Mouse (Mus musculus): ENCODE measurements at regions not wholly inside any gene's neighbourhood (a gene's known extent, or its start where the extent isn't known, plus 50 kb on each side); places are given as distances from the start of the nearest gene placed in this dataset.

DNA sequence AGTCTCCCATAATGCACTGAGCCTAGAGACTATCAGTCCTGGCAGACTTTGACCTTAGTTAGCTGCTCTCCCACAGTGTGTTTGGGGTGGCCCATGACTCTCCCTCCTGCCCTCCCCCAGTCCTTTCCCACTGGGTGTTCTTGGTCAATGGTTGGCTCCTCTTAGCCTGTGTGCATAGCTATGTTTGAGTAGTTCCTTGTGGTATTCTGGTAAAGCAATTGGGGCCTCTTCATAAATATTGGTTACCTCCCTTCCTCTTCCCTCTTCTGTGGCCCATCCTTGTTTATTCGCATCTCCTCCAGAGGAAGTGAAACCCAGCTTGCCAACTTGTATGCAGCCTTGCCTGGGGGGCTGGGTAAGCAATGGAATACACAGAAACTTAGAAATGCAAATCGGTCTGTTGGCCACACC, 74.0 kb downstream of the Zfp706 start:
- peak; percentile 26; the same call in 1 of the 2 replicates for ATAC-seq (ENCODE audit: insufficient read depth)
- no peaks in the 10 kb centered on the region for H3K9me3 ChIP-seq (replicated peaks)
- H3K4me2 ChIP-seq, result no peak overlapping the region
- peaks cover 14% of the 10 kb centered on the region for H3K4me1 ChIP-seq (replicated peaks)
- no peak overlapping the region for H3K4me3 ChIP-seq (replicated peaks)
- H3K9ac ChIP-seq, result no peak overlapping the region
- no peak overlapping the region for H3K27ac ChIP-seq (replicated peaks)
- WGBS (ENCODE audit: insufficient replicate concordance), result 45% methylated on average over 2 of the region's 2 CpGs
- H3K27me3 ChIP-seq, result peaks cover 10% of the 10 kb centered on the region
- H3K36me3 ChIP-seq (replicated peaks), result no peaks in the 10 kb centered on the region

DNA sequence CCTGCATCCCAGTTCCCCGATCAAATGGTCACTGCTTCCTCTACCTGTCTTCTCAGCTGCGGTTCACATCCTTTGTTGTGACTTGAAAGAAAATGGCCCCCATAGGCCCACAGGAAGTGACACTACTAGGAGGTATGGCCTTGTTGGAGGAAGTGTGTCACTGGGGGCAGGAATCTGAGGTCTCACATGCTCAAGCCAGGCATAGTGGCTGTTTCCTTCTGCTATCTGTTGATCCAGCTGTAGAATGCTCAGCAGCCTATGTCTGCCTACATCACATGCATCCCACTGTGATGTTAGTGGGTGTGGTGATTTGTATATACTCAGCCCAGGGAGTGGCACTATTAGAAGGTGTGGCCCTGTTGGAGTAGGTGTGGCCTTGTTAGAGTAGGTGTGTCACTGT, 76.1 kb downstream of the Zfp706 start:
- no peak for ATAC-seq (ENCODE audit: insufficient read depth)
- H3K27ac ChIP-seq (replicated peaks), result no peak overlapping the region
- no peak overlapping the region for H3K4me2 ChIP-seq
- H3K4me1 ChIP-seq (replicated peaks), result 0 out of 2 replicates have a peak, but pooled peaks cover 4% of the 10 kb centered on the region
- no peak overlapping the region for H3K4me3 ChIP-seq (replicated peaks)
- no peaks in the 10 kb centered on the region for H3K9me3 ChIP-seq (replicated peaks)
- no peaks in the 10 kb centered on the region for H3K36me3 ChIP-seq (replicated peaks)
- 62% methylated on average over 2 of the region's 2 CpGs for WGBS (ENCODE audit: insufficient replicate concordance)
- H3K27me3 ChIP-seq, result no peaks in the 10 kb centered on the region
- no peak overlapping the region for H3K9ac ChIP-seq

DNA sequence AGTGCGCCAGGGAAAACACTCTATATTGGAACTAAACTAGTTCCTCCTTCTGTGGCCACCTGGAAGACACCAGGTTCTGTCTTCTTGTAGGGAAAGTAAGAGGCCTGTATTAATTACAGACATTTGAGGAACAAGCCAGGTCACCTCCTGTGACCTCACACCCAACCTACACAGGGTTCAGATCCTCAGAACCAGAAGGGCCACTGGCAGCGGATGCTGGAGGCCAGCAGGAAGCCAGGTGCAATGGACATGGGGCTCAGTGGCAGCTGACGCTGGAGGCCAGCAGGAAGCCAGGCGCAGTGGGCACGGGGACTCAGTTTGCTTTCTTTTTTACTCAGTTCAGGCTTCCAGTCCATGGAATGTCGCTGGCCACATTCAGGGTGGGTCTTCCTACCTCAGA, 77.1 kb downstream of the Zfp706 start:
- no peaks in the 10 kb centered on the region for H3K36me3 ChIP-seq (replicated peaks)
- no peak overlapping the region for H3K9ac ChIP-seq
- 0 out of 2 replicates have a peak, but pooled peaks cover 4% of the 10 kb centered on the region for H3K4me1 ChIP-seq (replicated peaks)
- H3K4me2 ChIP-seq, result no peak overlapping the region
- H3K27ac ChIP-seq (replicated peaks), result no peak overlapping the region
- no peak overlapping the region for H3K4me3 ChIP-seq (replicated peaks)
- no peaks in the 10 kb centered on the region for H3K9me3 ChIP-seq (replicated peaks)
- no peaks in the 10 kb centered on the region for H3K27me3 ChIP-seq
- ATAC-seq (ENCODE audit: insufficient read depth), result no peak
- 64% methylated on average over 6 of the region's 6 CpGs for WGBS (ENCODE audit: insufficient replicate concordance)

GRCm38 (mm10) chr15:36929786-36930185, 77.8 kb downstream of the Zfp706 start:
- ATAC-seq (ENCODE audit: insufficient read depth), result no peak
- WGBS (ENCODE audit: insufficient replicate concordance), result 56% methylated on average over 2 of the region's 2 CpGs
- Histone ChIP-seq H3K4me3 (replicated peaks) (no peak overlapping the region), H3K4me1 (replicated peaks) (0 out of 2 replicates have a peak, but pooled peaks cover 4% of the 10 kb centered on the region), H3K27me3 (no peaks in the 10 kb centered on the region), H3K27ac (replicated peaks) (no peak overlapping the region), H3K4me2 (no peak overlapping the region), H3K9ac (no peak overlapping the region), H3K9me3 (replicated peaks) (no peaks in the 10 kb centered on the region), H3K36me3 (replicated peaks) (no peaks in the 10 kb centered on the region)

DNA sequence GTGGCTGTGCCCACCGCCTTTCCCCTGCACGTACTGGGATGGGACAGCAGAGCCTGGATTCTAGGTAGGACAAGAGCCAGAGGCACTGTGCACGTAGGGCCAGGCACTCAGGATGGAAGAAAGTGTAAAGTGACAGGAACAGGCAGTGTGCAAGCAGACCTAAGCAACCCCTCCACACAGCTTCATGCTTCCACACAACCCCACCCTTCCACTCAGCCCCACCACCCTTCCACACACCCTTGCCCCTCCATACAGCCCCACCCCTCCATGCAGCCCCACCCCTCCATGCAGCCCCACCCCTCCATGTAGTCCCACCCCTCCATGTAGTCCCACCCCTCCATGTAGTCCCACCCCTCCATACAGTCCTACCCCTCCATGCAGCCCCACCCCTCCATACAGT, 78.5 kb downstream of the Zfp706 start:
- ATAC-seq (ENCODE audit: insufficient read depth), result no peak
- H3K9me3 ChIP-seq (replicated peaks), result no peaks in the 10 kb centered on the region
- H3K27me3 ChIP-seq, result no peaks in the 10 kb centered on the region
- WGBS (ENCODE audit: insufficient replicate concordance), result 94% methylated on average over 3 of the region's 3 CpGs
- H3K36me3 ChIP-seq (replicated peaks), result no peaks in the 10 kb centered on the region
- no peak overlapping the region for H3K4me3 ChIP-seq (replicated peaks)
- H3K27ac ChIP-seq (replicated peaks), result no peak overlapping the region
- H3K9ac ChIP-seq, result no peak overlapping the region
- H3K4me2 ChIP-seq, result no peak overlapping the region
- 0 out of 2 replicates have a peak, but pooled peaks cover 4% of the 10 kb centered on the region for H3K4me1 ChIP-seq (replicated peaks)

DNA sequence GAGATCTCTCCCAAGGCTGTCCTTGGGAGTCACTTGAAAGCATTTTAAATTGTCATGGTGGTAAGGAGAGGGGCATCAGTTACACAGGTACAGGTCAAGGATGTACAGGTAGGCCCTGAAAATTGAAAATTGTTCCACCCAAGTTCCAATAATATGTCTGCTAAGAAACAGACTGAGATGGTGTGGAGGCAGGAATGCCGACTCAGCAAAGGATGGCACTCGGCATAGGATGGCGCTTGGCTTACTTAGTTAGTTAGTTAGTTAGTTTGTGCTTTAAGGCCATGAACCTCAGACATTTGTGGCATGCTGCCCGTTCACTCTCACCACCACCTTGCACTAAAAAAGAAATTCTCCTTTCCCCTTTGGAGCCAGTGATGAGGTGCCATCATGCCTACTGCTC, 78.9 kb downstream of the Zfp706 start:
- no peak overlapping the region for H3K9ac ChIP-seq
- no peaks in the 10 kb centered on the region for H3K27me3 ChIP-seq
- no peak overlapping the region for H3K27ac ChIP-seq (replicated peaks)
- no peaks in the 10 kb centered on the region for H3K36me3 ChIP-seq (replicated peaks)
- ATAC-seq (ENCODE audit: insufficient read depth), result no peak
- no peak overlapping the region for H3K4me3 ChIP-seq (replicated peaks)
- H3K4me2 ChIP-seq, result no peak overlapping the region
- 72% methylated on average over 4 of the region's 4 CpGs for WGBS (ENCODE audit: insufficient replicate concordance)
- H3K9me3 ChIP-seq (replicated peaks), result no peaks in the 10 kb centered on the region
- H3K4me1 ChIP-seq (replicated peaks), result 0 out of 2 replicates have a peak, but pooled peaks cover 4% of the 10 kb centered on the region

DNA sequence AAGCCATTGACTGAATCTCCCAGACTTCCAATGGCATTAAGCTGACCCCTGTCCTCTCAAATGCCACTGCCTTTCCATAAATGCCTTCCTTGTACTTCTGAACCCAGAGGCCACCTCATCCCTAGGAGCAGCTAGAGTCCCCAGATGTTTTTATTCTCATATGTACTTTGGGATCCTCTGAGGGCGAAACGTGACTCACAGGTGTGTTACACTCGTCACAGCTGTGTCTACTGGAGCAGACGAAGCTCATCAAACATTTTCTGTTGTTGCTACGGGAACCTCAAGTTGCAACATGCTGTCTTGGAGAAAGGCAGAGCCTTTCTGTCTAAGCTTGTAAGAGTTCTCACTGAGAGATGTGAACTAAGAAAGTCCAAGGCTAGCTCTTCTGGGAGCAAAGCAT, 80.1 kb downstream of the Zfp706 start:
- WGBS (ENCODE audit: insufficient replicate concordance), result 66% methylated on average over 5 of the region's 5 CpGs
- no peak for ATAC-seq (ENCODE audit: insufficient read depth)
- no peaks in the 10 kb centered on the region for H3K9me3 ChIP-seq (replicated peaks)
- H3K9ac ChIP-seq, result no peak overlapping the region
- no peak overlapping the region for H3K4me2 ChIP-seq
- H3K36me3 ChIP-seq (replicated peaks), result no peaks in the 10 kb centered on the region
- no peak overlapping the region for H3K4me3 ChIP-seq (replicated peaks)
- no peak overlapping the region for H3K27ac ChIP-seq (replicated peaks)
- H3K27me3 ChIP-seq, result no peaks in the 10 kb centered on the region
- H3K4me1 ChIP-seq (replicated peaks), result 0 out of 2 replicates have a peak, but pooled peaks cover 4% of the 10 kb centered on the region

- H3K4me3 ChIP-seq (replicated peaks), result no peak overlapping the region
- WGBS (ENCODE audit: insufficient replicate concordance), result 55% methylated on average over 6 of the region's 6 CpGs
- no peak for ATAC-seq (ENCODE audit: insufficient read depth)
- no peak overlapping the region for H3K27ac ChIP-seq (replicated peaks)
- H3K4me2 ChIP-seq, result no peak overlapping the region
- no peaks in the 10 kb centered on the region for H3K4me1 ChIP-seq (replicated peaks)
- H3K9me3 ChIP-seq (replicated peaks), result no peaks in the 10 kb centered on the region
- H3K27me3 ChIP-seq, result no peaks in the 10 kb centered on the region
- no peak overlapping the region for H3K9ac ChIP-seq
- H3K36me3 ChIP-seq (replicated peaks), result no peaks in the 10 kb centered on the region
Observed at GRCm38 (mm10) chr15:36924171-36924570, 83.4 kb downstream of the Zfp706 start.

GRCm38 (mm10) chr15:36921384-36921783, 86.2 kb downstream of the Zfp706 start:
- Histone ChIP-seq H3K9me3 (replicated peaks) (no peaks in the 10 kb centered on the region), H3K36me3 (replicated peaks) (no peaks in the 10 kb centered on the region), H3K27ac (replicated peaks) (no peak overlapping the region), H3K9ac (no peak overlapping the region), H3K27me3 (no peaks in the 10 kb centered on the region), H3K4me3 (replicated peaks) (no peak overlapping the region), H3K4me2 (no peak overlapping the region), H3K4me1 (replicated peaks) (0 out of 2 replicates have a peak, but pooled peaks cover 4% of the 10 kb centered on the region)
- ATAC-seq (ENCODE audit: insufficient read depth), result no peak
- WGBS (ENCODE audit: insufficient replicate concordance), result 21% methylated on average over 3 of the region's 3 CpGs

GRCm38 (mm10) chr15:36920886-36921285, 86.7 kb downstream of the Zfp706 start:
- Histone ChIP-seq H3K4me3 (replicated peaks) (no peak overlapping the region), H3K36me3 (replicated peaks) (no peaks in the 10 kb centered on the region), H3K27ac (replicated peaks) (no peak overlapping the region), H3K27me3 (no peaks in the 10 kb centered on the region), H3K4me2 (no peak overlapping the region), H3K9ac (no peak overlapping the region), H3K4me1 (replicated peaks) (0 out of 2 replicates have a peak, but pooled peaks cover 4% of the 10 kb centered on the region), H3K9me3 (replicated peaks) (no peaks in the 10 kb centered on the region)
- ATAC-seq (ENCODE audit: insufficient read depth), result no peak

GRCm38 (mm10) chr15:36919704-36920103, 87.9 kb downstream of the Zfp706 start:
- WGBS (ENCODE audit: insufficient replicate concordance), result 76% methylated on average over 5 of the region's 5 CpGs
- ATAC-seq (ENCODE audit: insufficient read depth), result no peak

DNA sequence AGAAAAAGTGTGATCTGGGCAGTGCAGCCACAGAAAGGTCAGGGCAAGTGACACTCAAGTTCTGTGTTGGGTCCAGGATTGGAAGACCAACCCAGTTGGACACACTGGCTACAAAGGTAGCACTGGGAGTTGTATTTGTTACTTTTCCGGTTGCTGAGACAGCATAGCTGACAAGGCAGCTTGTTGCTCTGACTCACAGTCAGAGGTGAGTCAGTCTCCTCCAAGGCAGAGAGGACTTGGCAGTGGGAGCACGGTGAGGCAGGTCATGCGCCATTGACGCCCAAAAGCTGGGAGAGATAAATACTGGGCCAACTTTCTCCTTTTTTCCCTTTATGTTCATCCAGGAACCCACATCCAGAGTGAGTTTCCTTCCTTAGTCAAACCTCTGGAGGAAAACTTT, 88.4 kb downstream of the Zfp706 start:
- no peaks in the 10 kb centered on the region for H3K36me3 ChIP-seq (replicated peaks)
- 76% methylated on average over 4 of the region's 4 CpGs for WGBS (ENCODE audit: insufficient replicate concordance)
- H3K27ac ChIP-seq (replicated peaks), result no peak overlapping the region
- no peaks in the 10 kb centered on the region for H3K27me3 ChIP-seq
- no peak for ATAC-seq (ENCODE audit: insufficient read depth)
- H3K4me3 ChIP-seq (replicated peaks), result no peak overlapping the region
- no peak overlapping the region for H3K9ac ChIP-seq
- peaks cover 4% of the 10 kb centered on the region for H3K4me1 ChIP-seq (replicated peaks)
- H3K4me2 ChIP-seq, result no peak overlapping the region
- no peaks in the 10 kb centered on the region for H3K9me3 ChIP-seq (replicated peaks)

More at GRCm38 (mm10) chr15:36919704-36920103, 87.9 kb downstream of the Zfp706 start:
- no peak overlapping the region for H3K4me3 ChIP-seq (replicated peaks)
- no peak overlapping the region for H3K9ac ChIP-seq
- no peak overlapping the region for H3K27ac ChIP-seq (replicated peaks)
- H3K4me2 ChIP-seq, result no peak overlapping the region
- peaks cover 4% of the 10 kb centered on the region; the same call in 1 of the 2 replicates for H3K4me1 ChIP-seq (replicated peaks)
- no peaks in the 10 kb centered on the region for H3K27me3 ChIP-seq
- no peaks in the 10 kb centered on the region for H3K36me3 ChIP-seq (replicated peaks)
- no peaks in the 10 kb centered on the region for H3K9me3 ChIP-seq (replicated peaks)

Measured in liver, embryonic 15.5 days (tissue).